19 mouse cellular contexts compared by ENCODE assay signal in genomic region chr12:107969126-107969525, GRCm38 (mm10). TPM values are rescaled to one million over a fixed set of nuclear protein-coding genes. Genes with fewer than 3 reads are reported as not detected.
A peak's percentile ranks its signal among the peaks of the same experiment; 100 is the strongest.
DNase-seq lines count a peak whose midpoint lies in the region; ATAC-seq and TF ChIP-seq lines count a peak whose summit lies in the region.
"Had no signal": no experiment of that assay in that cellular context is flagged by ENCODE, and none has a peak within 500 bp of the region (broad histone marks: within the 10 kb centered on the region; RNA-seq: fewer than 3 reads in every experiment).

No protein-coding gene starts in this region.

- no peaks in the 10 kb centered on the region for H3K27me3 ChIP-seq in forebrain, embryonic 11.5 days (ENCODE audit: control insufficient read depth, insufficient read depth, low read length)
- H3K27me3 ChIP-seq in forebrain, embryonic 14.5 days (replicated peaks; ENCODE audit: control insufficient read depth, insufficient read depth, low read length) = no peaks in the 10 kb centered on the region
- H3K27me3 ChIP-seq in midbrain, embryonic 16.5 days (ENCODE audit: control insufficient read depth, insufficient read depth, low read depth, low read length) = no peaks in the 10 kb centered on the region
- H3K27me3 ChIP-seq: limb, embryonic 15.5 days had no signal

- no peaks in the 10 kb centered on the region for H3K36me3 ChIP-seq in forebrain, embryonic 11.5 days (ENCODE audit: control insufficient read depth, insufficient read depth, low read length)
- H3K36me3 ChIP-seq in forebrain, embryonic 14.5 days (ENCODE audit: control insufficient read depth, insufficient read depth, low read length) = no peaks in the 10 kb centered on the region
- H3K36me3 ChIP-seq in midbrain, embryonic 16.5 days (ENCODE audit: control insufficient read depth, insufficient read depth, low read length) = no peaks in the 10 kb centered on the region
- H3K36me3 ChIP-seq: limb, embryonic 15.5 days had no signal

- no peak for TF ChIP-seq CTCF in layer of hippocampus, adult 2 months (conservative IDR thresholded peaks at IDR 0.05)

- peaks cover 46% of the 10 kb centered on the region for H3K4me1 ChIP-seq in forebrain, embryonic 11.5 days (replicated peaks; ENCODE audit: control insufficient read depth, insufficient read depth, low read length)
- H3K4me1 ChIP-seq in forebrain, embryonic 14.5 days (ENCODE audit: control insufficient read depth, insufficient read depth, low read length) = peaks cover 74% of the 10 kb centered on the region
- peaks cover 47% of the 10 kb centered on the region for H3K4me1 ChIP-seq in midbrain, embryonic 16.5 days (ENCODE audit: control insufficient read depth, insufficient read depth, low read length)
- H3K4me1 ChIP-seq: megakaryocyte, embryonic 14.5 days had no signal

- no peak overlapping the region for H3K9ac ChIP-seq in forebrain, embryonic 11.5 days (ENCODE audit: low read length)
- peak overlapping the region; percentile 38; the same call in 1 of the 2 replicates for H3K9ac ChIP-seq in forebrain, embryonic 14.5 days (ENCODE audit: low read length)
- H3K9ac ChIP-seq in midbrain, embryonic 16.5 days (ENCODE audit: low read depth, low read length) = no peak overlapping the region
- H3K9ac ChIP-seq: limb, embryonic 15.5 days had no signal

- peak overlapping the region; percentile 71; the same call in 1 of the 2 replicates for H3K27ac ChIP-seq in layer of hippocampus, adult 2 months
- peak overlapping the region; percentile 74; the same call in 1 of the 2 replicates for H3K27ac ChIP-seq in forebrain, embryonic 11.5 days (ENCODE audit: low read depth, low read length)
- H3K27ac ChIP-seq in forebrain, embryonic 14.5 days (ENCODE audit: low read depth, low read length) = peak overlapping the region; percentile 83
- H3K27ac ChIP-seq in midbrain, embryonic 16.5 days (ENCODE audit: low read length) = peak overlapping the region; percentile 67
- H3K27ac ChIP-seq: limb, embryonic 15.5 days had no signal

- no peak overlapping the region for H3K4me3 ChIP-seq in layer of hippocampus, adult 2 months
- no peak overlapping the region for H3K4me3 ChIP-seq in forebrain, embryonic 11.5 days (ENCODE audit: low read depth, low read length)
- H3K4me3 ChIP-seq in forebrain, embryonic 14.5 days (ENCODE audit: low read depth, low read length) = no peak overlapping the region
- H3K4me3 ChIP-seq in midbrain, embryonic 16.5 days (ENCODE audit: low read depth, low read length) = no peak overlapping the region
- H3K4me3 ChIP-seq: limb, embryonic 15.5 days; megakaryocyte, embryonic 14.5 days had no signal

- H3K9me3 ChIP-seq in forebrain, embryonic 11.5 days (ENCODE audit: control insufficient read depth, low read length) = no peaks in the 10 kb centered on the region
- H3K9me3 ChIP-seq in forebrain, embryonic 14.5 days (replicated peaks; ENCODE audit: control insufficient read depth, low read length) = no peaks in the 10 kb centered on the region
- no peaks in the 10 kb centered on the region for H3K9me3 ChIP-seq in midbrain, embryonic 16.5 days (replicated peaks; ENCODE audit: control insufficient read depth, low read length, poor library complexity, severe bottlenecking)
- H3K9me3 ChIP-seq: limb, embryonic 15.5 days had no signal

- no peak for ATAC-seq in forebrain, embryonic 11.5 days (replicated peaks; ENCODE audit: low FRiP score)
- ATAC-seq in forebrain, embryonic 14.5 days = no peak
- ATAC-seq in midbrain, embryonic 16.5 days = no peak
- ATAC-seq: intestine, postnatal 0 days had no signal

- DNase-seq in layer of hippocampus, adult 2 months (ENCODE audit: low spot score in 2 of 2) = no peak
- no peak for DNase-seq in layer of hippocampus, postnatal 25 days (ENCODE audit: extremely low spot score in 1 of 2, low spot score in 1 of 2)
- no peak for DNase-seq in forebrain, embryonic 11.5 days (ENCODE audit: low spot score)
- no peak for DNase-seq in forebrain, embryonic 14.5 days (ENCODE audit: low spot score)
- no peak for DNase-seq in gastrocnemius, adult 18-20 months (ENCODE audit: low spot score)
- DNase-seq in spleen, postnatal 10 days (ENCODE audit: low spot score in 2 of 2) = no peak
- DNase-seq in adrenal gland, postnatal 4 days (ENCODE audit: low spot score in 2 of 2) = no peak
- DNase-seq: cerebellum, adult 9-10 months; gastrocnemius, postnatal 25 days; heart, postnatal 4 days; layer of hippocampus, adult 9-11 months; lung, postnatal 10 days; right cerebral cortex, postnatal 25 days; thymus, postnatal 4 days had no signal

- H3K4me2 ChIP-seq in forebrain, embryonic 11.5 days (ENCODE audit: low read depth, low read length, severe bottlenecking) = peak overlapping the region; percentile 30; the same call in 1 of the 2 replicates
- peak overlapping the region; percentile 49 for H3K4me2 ChIP-seq in forebrain, embryonic 14.5 days (ENCODE audit: low read length)
- no peak overlapping the region; the same call in 1 of the 2 replicates for H3K4me2 ChIP-seq in midbrain, embryonic 16.5 days (ENCODE audit: low read length)
- H3K4me2 ChIP-seq: heart, embryonic 11.5 days had no signal

- 69% methylated on average over 8 of the region's 8 CpGs for WGBS in forebrain, embryonic 11.5 days
- 60% methylated on average over 8 of the region's 8 CpGs for WGBS in forebrain, embryonic 14.5 days
- 72% methylated on average over 8 of the region's 8 CpGs for WGBS in midbrain, embryonic 16.5 days

RNA-seq across cellular contexts. Expression of gene Bcl11b, which starts 34.3 kb away (rescaled TPM):
- 100 to 1,000 TPM; 144 to 145 TPM for total RNA-seq in layer of hippocampus, adult 2 months (2021)
- 100 to 1,000 TPM; 131 to 149 TPM for total RNA-seq in layer of hippocampus, postnatal 25 days (2021)
- polyA plus RNA-seq in forebrain, embryonic 11.5 days (2014; fragmentation: Nextera tagmentation; extraction: Ambion mirVana) = 19.4 and 24.2 TPM in 2 replicates
- polyA plus RNA-seq in forebrain, embryonic 14.5 days (2014; fragmentation: Nextera tagmentation; extraction: Ambion mirVana) = 76.7 and 86.5 TPM in 2 replicates
- polyA plus RNA-seq in midbrain, embryonic 16.5 days (2015; fragmentation: Nextera tagmentation; extraction: Ambion mirVana) = 22.6 and 23.9 TPM in 2 replicates
- total RNA-seq in gastrocnemius, adult 18-20 months (2021) = not detected
- 1 to 10 TPM; 1.4 to 2.2 TPM for total RNA-seq in adrenal gland, postnatal 4 days (2021)

Comparison
In these comparisons a context has a peak if more than half of its experiments do, and no peak if none do; other contexts are left out.
1. RNA of gene Bcl11b, which starts 34.3 kb away (total RNA-seq): 131 to 149 TPM in layer of hippocampus, postnatal 25 days and 144 to 145 TPM in layer of hippocampus, adult 2 months; 1.4 to 2.2 TPM in adrenal gland, postnatal 4 days and not detected in gastrocnemius, adult 18-20 months; every median in the first group is over 10 times any median in the second.
2. Peak in every context shown above with its lines, with median percentiles within 50 percentile points of each other: H3K27ac ChIP-seq.